Mouse (Mus musculus) heart, embryonic 16.5 days (tissue): ENCODE results near the gene Avpr2. TPM values are rescaled to one million over a fixed set of nuclear protein-coding genes. Genes with fewer than 3 reads are reported as not detected.
A peak's percentile ranks its signal among the peaks of the same experiment; 100 is the strongest.

Source experiments
- ATAC-seq: fragments of 200-750 bp; cut with Nextera tagmentation; replicated peaks from 2 replicates; pipeline ENCODE4 v1.8.0; 2017; ENCODE audit warnings: moderate number of reproducible peaks; ENCODE audit not compliant: insufficient read depth, low FRiP score; ENCODE audit errors: extremely low read depth
- H3K27ac ChIP-seq: fragments of 300-500 bp; sonication (generic); 2 replicates; pipeline ENCODE4 v1.5.1; 2014; ENCODE audit warnings: mild to moderate bottlenecking, low read length, control low read depth, moderate library complexity
- H3K27me3 ChIP-seq: fragments of 300-500 bp; sonication (generic); 2 replicates; pipeline ENCODE4 v1.6.1; 2014; ENCODE audit warnings: low read length, mixed read lengths; ENCODE audit not compliant: control insufficient read depth, insufficient read depth
- H3K36me3 ChIP-seq: fragments of 300-500 bp; sonication (generic); 2 replicates; pipeline ENCODE4 v1.6.1; 2014; ENCODE audit not compliant: control insufficient read depth, insufficient read depth
- H3K4me1 ChIP-seq: fragments of 300-500 bp; sonication (generic); 2 replicates; pipeline ENCODE4 v1.6.1; 2014; ENCODE audit warnings: low read length, mixed read lengths; ENCODE audit not compliant: control insufficient read depth, insufficient read depth
- H3K4me2 ChIP-seq: fragments of 300-500 bp; sonication (generic); 2 replicates; pipeline ENCODE4 v1.6.1; 2014; ENCODE audit warnings: low read depth, mild to moderate bottlenecking, control low read depth, low read length
- H3K4me3 ChIP-seq: fragments of 300-500 bp; sonication (generic); 2 replicates; pipeline ENCODE4 v1.5.1; 2014; ENCODE audit warnings: mild to moderate bottlenecking, control low read depth, low read length
- H3K9ac ChIP-seq: fragments of 300-500 bp; sonication (generic); 2 replicates; pipeline ENCODE4 v1.6.1; 2014; ENCODE audit warnings: low read length, control low read depth
- H3K9me3 ChIP-seq: fragments of 300-500 bp; sonication (generic); replicated peaks from 2 replicates; pipeline ENCODE4 v1.6.1; 2016; ENCODE audit warnings: low read length; ENCODE audit not compliant: control insufficient read depth
- WGBS: fragments of 180-500 bp; shearing (Covaris S2); extraction: QIAGEN DNeasy Blood & Tissue Kit; methylation state at CpG from one replicate; pipeline ENCODE4 v1.1.7; 2014; 5-methylcytosine and 5-hydroxymethylcytosine counted together
- polyA plus RNA-seq: library from polyadenylated mRNA; unstranded; fragments of >200 nt; fragmentation: Nextera tagmentation; extraction: Ambion mirVana; gene quantifications from 2 replicates; pipeline ENCODE4 v1.2.1, GENCODE M21; 2015

Gene Avpr2
- polyA plus RNA-seq, 1 experiment from 2014 or later: 0.09 TPM

GRCm38 (mm10) chrX:73910451-73910850 is 18.5 kb downstream of the Avpr2 start:
- no peaks in the 10 kb centered on the region for H3K9me3 ChIP-seq
- H3K4me2 ChIP-seq: peak overlapping the region; percentile 49; the same call in 1 of the 2 replicates
- H3K27me3 ChIP-seq: no peaks in the 10 kb centered on the region; the same call in 1 of the 2 replicates
- peak overlapping the region; percentile 9; the same call in 1 of the 2 replicates for H3K4me3 ChIP-seq
- H3K36me3 ChIP-seq: no peaks in the 10 kb centered on the region
- no peak for ATAC-seq
- no peak overlapping the region for H3K27ac ChIP-seq
- H3K9ac ChIP-seq: no peak overlapping the region
- H3K4me1 ChIP-seq: peaks cover 2% of the 10 kb centered on the region; the same call in 1 of the 2 replicates

- Histone ChIP-seq H3K4me1 (peaks cover 2% of the 10 kb centered on the region; the same call in 1 of the 2 replicates), H3K9ac (no peak overlapping the region), H3K36me3 (no peaks in the 10 kb centered on the region), H3K27ac (peak overlapping the region; percentile 27; the same call in 1 of the 2 replicates), H3K27me3 (no peaks in the 10 kb centered on the region; the same call in 1 of the 2 replicates), H3K4me3 (peak overlapping the region; percentile 9; the same call in 1 of the 2 replicates), H3K9me3 (no peaks in the 10 kb centered on the region), H3K4me2 (peak overlapping the region; percentile 49)
- no peak for ATAC-seq
- 10% methylated on average over 26 of the region's 26 CpGs for WGBS
Observed at GRCm38 (mm10) chrX:73911156-73911555, 19.3 kb downstream of the Avpr2 start.

GRCm38 (mm10) chrX:73911588-73911987 is 19.7 kb downstream of the Avpr2 start:
- H3K4me1 ChIP-seq: peaks cover 2% of the 10 kb centered on the region; the same call in 1 of the 2 replicates
- no peaks in the 10 kb centered on the region for H3K9me3 ChIP-seq
- H3K4me2 ChIP-seq: peak overlapping the region; percentile 49
- H3K27me3 ChIP-seq: no peaks in the 10 kb centered on the region; the same call in 1 of the 2 replicates
- no peak overlapping the region for H3K4me3 ChIP-seq
- no peaks in the 10 kb centered on the region for H3K36me3 ChIP-seq
- H3K27ac ChIP-seq: peak overlapping the region; percentile 27; the same call in 1 of the 2 replicates
- ATAC-seq: no peak
- 68% methylated on average over 2 of the region's 2 CpGs for WGBS
- H3K9ac ChIP-seq: no peak overlapping the region

GRCm38 (mm10) chrX:73914827-73915703 is 23.2 kb downstream of the Avpr2 start:
- WGBS: 22% methylated on average over 31 of the region's 31 CpGs
- Histone ChIP-seq H3K4me1 (peaks cover 2% of the 10 kb centered on the region; the same call in 1 of the 2 replicates), H3K4me3 (peak overlapping the region; percentile 29), H3K36me3 (0 out of 2 replicates have a peak, but pooled peaks cover 2% of the 10 kb centered on the region), H3K27me3 (no peaks in the 10 kb centered on the region; the same call in 1 of the 2 replicates), H3K4me2 (peak overlapping the region; percentile 54), H3K9me3 (no peaks in the 10 kb centered on the region), H3K9ac (peak overlapping the region; percentile 44), H3K27ac (peak overlapping the region; percentile 83)
- ATAC-seq: peak; percentile 98

GRCm38 (mm10) chrX:73916945-73917344 is 25.0 kb downstream of the Avpr2 start:
- Histone ChIP-seq H3K27ac (no peak overlapping the region), H3K4me3 (no peak overlapping the region), H3K4me1 (peaks cover 3% of the 10 kb centered on the region; the same call in 1 of the 2 replicates), H3K4me2 (no peak overlapping the region), H3K9me3 (no peaks in the 10 kb centered on the region), H3K9ac (no peak overlapping the region), H3K36me3 (0 out of 2 replicates have a peak, but pooled peaks cover 2% of the 10 kb centered on the region), H3K27me3 (no peaks in the 10 kb centered on the region)
- ATAC-seq: no peak
- 86% methylated on average over 8 of the region's 8 CpGs for WGBS

GRCm38 (mm10) chrX:73918631-73919030 is 26.7 kb downstream of the Avpr2 start:
- Histone ChIP-seq H3K36me3 (0 out of 2 replicates have a peak, but pooled peaks cover 2% of the 10 kb centered on the region), H3K27me3 (no peaks in the 10 kb centered on the region), H3K4me1 (peaks cover 3% of the 10 kb centered on the region; the same call in 1 of the 2 replicates), H3K27ac (no peak overlapping the region), H3K4me2 (no peak overlapping the region), H3K9me3 (no peaks in the 10 kb centered on the region), H3K9ac (no peak overlapping the region), H3K4me3 (no peak overlapping the region)
- ATAC-seq: no peak
- whole genome bisulfite sequencing: 78% methylated on average over 5 of the region's 5 CpGs

GRCm38 (mm10) chrX:73921285-73921822 is 29.5 kb downstream of the Avpr2 start:
- 12% methylated on average over 34 of the region's 34 CpGs for WGBS
- peak; percentile 11; the same call in 1 of the 2 replicates for ATAC-seq
- H3K9ac ChIP-seq: peak overlapping the region; percentile 72

GRCm38 (mm10) chrX:73921823-73922549 is 30.1 kb downstream of the Avpr2 start, which contains the start of the genes Arhgap4 and Naa10:
Gene Arhgap4, minus strand, starts transcription at chrX:73921870.
Gene Naa10, minus strand, starts transcription at chrX:73921944.
- H3K9me3 ChIP-seq: no peaks in the 10 kb centered on the region
- H3K36me3 ChIP-seq: 0 out of 2 replicates have a peak, but pooled peaks cover 2% of the 10 kb centered on the region
- peak within 1 kb of the TSS; percentile 73 for H3K4me2 ChIP-seq
- peak within 1 kb of the TSS; percentile 86 for H3K27ac ChIP-seq
- peaks cover 3% of the 10 kb centered on the region; the same call in 1 of the 2 replicates for H3K4me1 ChIP-seq
- H3K4me3 ChIP-seq: peak within 1 kb of the TSS; percentile 67
- H3K9ac ChIP-seq: peak within 1 kb of the TSS; percentile 72
- ATAC-seq: peak; percentile 96
- H3K27me3 ChIP-seq: no peaks in the 10 kb centered on the region
- 11% methylated on average over 43 of the region's 43 CpGs for WGBS

More at GRCm38 (mm10) chrX:73921285-73921822, 29.5 kb downstream of the Avpr2 start:
- Histone ChIP-seq H3K9me3 (no peaks in the 10 kb centered on the region), H3K27me3 (no peaks in the 10 kb centered on the region), H3K4me3 (peak overlapping the region; percentile 67), H3K4me1 (peaks cover 3% of the 10 kb centered on the region; the same call in 1 of the 2 replicates), H3K4me2 (peak overlapping the region; percentile 71), H3K36me3 (0 out of 2 replicates have a peak, but pooled peaks cover 2% of the 10 kb centered on the region), H3K27ac (peak overlapping the region; percentile 86)
